Mouse (Mus musculus): ENCODE results near the gene Zfp488. TPM values are rescaled to one million over a fixed set of nuclear protein-coding genes. Genes with fewer than 3 reads are reported as not detected.

Zfp488 gene
- polyA plus RNA-seq, 1 experiment from 2014 or later: 0.11 TPM

- Histone ChIP-seq H3K27me3 (ENCODE audit: poor library complexity, severe bottlenecking) (peaks cover 12% of the 10 kb centered on the region; the same call in 1 of the 2 replicates), H3K4me1 (no peaks in the 10 kb centered on the region), H3K9me3 (no peaks in the 10 kb centered on the region), H3K27ac (peak overlapping the region; percentile 36; the same call in 1 of the 2 replicates), H3K4me3 (peak overlapping the region; percentile 19; the same call in 1 of the 2 replicates), H3K36me3 (replicated peaks) (no peaks in the 10 kb centered on the region)
- 31% methylated on average over 9 of the region's 9 CpGs for WGBS
- DNase-seq (ENCODE audit: extremely low spot score, low spot score): peak; percentile 73
Observed at GRCm38 (mm10) chr14:33939117-33939516, 39.4 kb downstream of the Zfp488 start.

GRCm38 (mm10) chr14:33933778-33934317, 44.7 kb downstream of the Zfp488 start:
- Histone ChIP-seq H3K4me3 (no peak overlapping the region), H3K27me3 (ENCODE audit: poor library complexity, severe bottlenecking) (peaks cover 39% of the 10 kb centered on the region), H3K36me3 (replicated peaks) (no peaks in the 10 kb centered on the region; the same call in 1 of the 2 replicates), H3K27ac (no peak overlapping the region), H3K9me3 (no peaks in the 10 kb centered on the region), H3K4me1 (peaks cover 7% of the 10 kb centered on the region; the same call in 1 of the 2 replicates)
- 46% methylated on average over 5 of the region's 5 CpGs for WGBS
- peak; percentile 48 for DNase-seq (ENCODE audit: extremely low spot score, low spot score)

GRCm38 (mm10) chr14:33932935-33933703, 45.4 kb downstream of the Zfp488 start:
- no peaks in the 10 kb centered on the region; the same call in 1 of the 2 replicates for H3K36me3 ChIP-seq (replicated peaks)
- H3K9me3 ChIP-seq: no peaks in the 10 kb centered on the region
- 67% methylated on average over 10 of the region's 10 CpGs for WGBS
- H3K4me1 ChIP-seq: peaks cover 7% of the 10 kb centered on the region; the same call in 1 of the 2 replicates
- H3K27ac ChIP-seq: no peak overlapping the region
- H3K27me3 ChIP-seq (ENCODE audit: poor library complexity, severe bottlenecking): peaks cover 47% of the 10 kb centered on the region
- no peak overlapping the region for H3K4me3 ChIP-seq
- DNase-seq (ENCODE audit: extremely low spot score, low spot score): peak; percentile 56

GRCm38 (mm10) chr14:33931853-33932252, 46.7 kb downstream of the Zfp488 start:
- H3K4me1 ChIP-seq: peaks cover 7% of the 10 kb centered on the region; the same call in 1 of the 2 replicates
- H3K4me3 ChIP-seq: no peak overlapping the region
- H3K36me3 ChIP-seq (replicated peaks): no peaks in the 10 kb centered on the region; the same call in 1 of the 2 replicates
- H3K27ac ChIP-seq: no peak overlapping the region
- DNase-seq (ENCODE audit: extremely low spot score, low spot score): no peak
- peaks cover 59% of the 10 kb centered on the region for H3K27me3 ChIP-seq (ENCODE audit: poor library complexity, severe bottlenecking)
- 72% methylated on average over 17 of the region's 17 CpGs for WGBS
- H3K9me3 ChIP-seq: no peaks in the 10 kb centered on the region

- peak within 1 kb of the TSS; percentile 69 for H3K4me3 ChIP-seq
- peak; percentile 47 for DNase-seq (ENCODE audit: extremely low spot score, low spot score)
- H3K27me3 ChIP-seq (ENCODE audit: poor library complexity, severe bottlenecking): peaks cover 100% of the 10 kb centered on the region
- H3K27ac ChIP-seq: peak within 1 kb of the TSS; percentile 83
- H3K9me3 ChIP-seq: no peaks in the 10 kb centered on the region
- H3K4me1 ChIP-seq: peaks cover 60% of the 10 kb centered on the region
- H3K36me3 ChIP-seq (replicated peaks): no peaks in the 10 kb centered on the region
- under 1% methylated on average over 83 of the region's 85 CpGs for WGBS
Observed at GRCm38 (mm10) chr14:33923168-33924070, 55.1 kb downstream of the Zfp488 start, which contains the start of gene Gdf10. Gene Gdf10 (plus strand): TSS chr14:33923587.

- H3K27me3 ChIP-seq (ENCODE audit: poor library complexity, severe bottlenecking): peaks cover 98% of the 10 kb centered on the region
Observed at GRCm38 (mm10) chr14:33922771-33923167, 55.8 kb downstream of the Zfp488 start.

GRCm38 (mm10) chr14:33920727-33921559, 57.6 kb downstream of the Zfp488 start:
- 12% methylated on average over 14 of the region's 14 CpGs for WGBS

More at GRCm38 (mm10) chr14:33922771-33923167, 55.8 kb downstream of the Zfp488 start:
- Histone ChIP-seq H3K4me1 (peaks cover 63% of the 10 kb centered on the region), H3K9me3 (no peaks in the 10 kb centered on the region), H3K36me3 (replicated peaks) (no peaks in the 10 kb centered on the region), H3K27ac (peak overlapping the region; percentile 83; the same call in 1 of the 2 replicates), H3K4me3 (peak overlapping the region; percentile 69)
- DNase-seq (ENCODE audit: extremely low spot score, low spot score): no peak
- WGBS: 6% methylated on average over 8 of the region's 8 CpGs

More at GRCm38 (mm10) chr14:33920727-33921559, 57.6 kb downstream of the Zfp488 start:
- Histone ChIP-seq H3K27me3 (ENCODE audit: poor library complexity, severe bottlenecking) (peaks cover 97% of the 10 kb centered on the region), H3K4me1 (peaks cover 63% of the 10 kb centered on the region), H3K9me3 (no peaks in the 10 kb centered on the region), H3K4me3 (peak overlapping the region; percentile 14; the same call in 1 of the 2 replicates), H3K36me3 (replicated peaks) (no peaks in the 10 kb centered on the region), H3K27ac (peak overlapping the region; percentile 61)
- peak; percentile 38 for DNase-seq (ENCODE audit: extremely low spot score, low spot score)

Other genes with a start within 250 kb of the Zfp488 start
- gene Gdf10, start 55.2 kb downstream of the Zfp488 start, polyA plus RNA-seq (2016; fragmentation: Nextera tagmentation; extraction: Ambion mirVana): 2.5 TPM in 2 replicates
- not detected in 2 replicates for gene Gdf2, start 37.7 kb downstream of the Zfp488 start, polyA plus RNA-seq (2016; fragmentation: Nextera tagmentation; extraction: Ambion mirVana)
- gene Rbp3, start 24.8 kb downstream of the Zfp488 start, polyA plus RNA-seq (2016; fragmentation: Nextera tagmentation; extraction: Ambion mirVana): not detected in 2 replicates
- gene Gm30083, start 36.4 kb upstream of the Zfp488 start, polyA plus RNA-seq (2016; fragmentation: Nextera tagmentation; extraction: Ambion mirVana): not detected in 2 replicates
- gene Gm5460, start 38.0 kb upstream of the Zfp488 start, polyA plus RNA-seq (2016; fragmentation: Nextera tagmentation; extraction: Ambion mirVana): not detected in 2 replicates
- gene Antxrl, start 73.9 kb upstream of the Zfp488 start, polyA plus RNA-seq (2016; fragmentation: Nextera tagmentation; extraction: Ambion mirVana): not detected in 2 replicates
- 0.64 and 1.0 TPM in 2 replicates for gene Anxa8, start 107.2 kb upstream of the Zfp488 start, polyA plus RNA-seq (2016; fragmentation: Nextera tagmentation; extraction: Ambion mirVana)
- not detected in 2 replicates for gene A630023A22Rik, start 124.0 kb upstream of the Zfp488 start, polyA plus RNA-seq (2016; fragmentation: Nextera tagmentation; extraction: Ambion mirVana)
- not detected in 2 replicates for gene Npy4r, start 173.7 kb upstream of the Zfp488 start, polyA plus RNA-seq (2016; fragmentation: Nextera tagmentation; extraction: Ambion mirVana)
- 0.32 and 0.33 TPM in 2 replicates for gene Gprin2, start 222.9 kb upstream of the Zfp488 start, polyA plus RNA-seq (2016; fragmentation: Nextera tagmentation; extraction: Ambion mirVana)
- 0.06 and 0.10 TPM in 2 replicates for gene Syt15, start 240.8 kb upstream of the Zfp488 start, polyA plus RNA-seq (2016; fragmentation: Nextera tagmentation; extraction: Ambion mirVana)

Measured in forebrain, embryonic 10.5 days (tissue).